Mouse (Mus musculus): ENCODE results near the gene Mrpl46. TPM values are rescaled to one million over a fixed set of nuclear protein-coding genes. Genes with fewer than 3 reads are reported as not detected.

Mrpl46 gene
- polyA plus RNA-seq, 1 experiment from 2014 or later = 40.5 TPM

DNA sequence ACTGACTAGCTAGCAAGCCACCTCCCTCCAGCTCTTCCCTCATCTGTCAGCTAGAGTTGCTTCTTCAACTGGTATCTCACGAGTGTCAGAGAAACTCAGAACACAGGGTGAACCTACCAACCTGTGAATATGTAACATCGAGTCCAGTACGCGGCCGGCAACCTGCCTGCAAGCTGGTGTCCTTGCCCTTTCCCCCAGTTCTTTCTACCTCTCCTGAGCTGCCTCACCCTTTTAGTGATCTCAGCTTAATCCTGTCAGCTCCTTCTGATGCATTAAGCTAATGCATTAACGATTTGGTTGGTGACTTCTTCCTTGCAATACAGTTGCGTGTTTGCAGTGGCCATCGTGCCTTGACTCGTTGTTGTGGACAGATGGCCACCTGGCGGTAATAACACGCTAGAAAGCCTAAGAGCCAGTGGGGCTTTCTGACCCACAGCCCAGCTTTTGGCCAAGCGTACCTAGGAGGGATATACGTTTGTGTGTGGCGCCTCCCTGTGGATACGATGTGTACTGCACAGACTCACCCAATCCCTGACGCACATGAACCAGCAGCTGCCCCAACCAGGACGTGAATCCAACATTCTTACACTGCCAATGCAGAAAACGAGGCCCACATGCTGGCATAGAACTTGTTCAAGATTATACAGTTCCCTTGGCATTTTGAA is 17.2 kb downstream of the Mrpl46 start:
- Histone ChIP-seq H3K9me3 (replicated peaks) (no peaks in the 10 kb centered on the region), H3K36me3 (replicated peaks) (no peaks in the 10 kb centered on the region), H3K27ac (replicated peaks) (no peak overlapping the region), H3K4me3 (replicated peaks) (no peak overlapping the region), H3K4me2 (no peak overlapping the region), H3K9ac (no peak overlapping the region), H3K4me1 (replicated peaks) (no peaks in the 10 kb centered on the region), H3K27me3 (no peaks in the 10 kb centered on the region)
- ATAC-seq (ENCODE audit: insufficient read depth) = no peak
- 19% methylated on average over 18 of the region's 18 CpGs for WGBS (ENCODE audit: insufficient replicate concordance)

DNA sequence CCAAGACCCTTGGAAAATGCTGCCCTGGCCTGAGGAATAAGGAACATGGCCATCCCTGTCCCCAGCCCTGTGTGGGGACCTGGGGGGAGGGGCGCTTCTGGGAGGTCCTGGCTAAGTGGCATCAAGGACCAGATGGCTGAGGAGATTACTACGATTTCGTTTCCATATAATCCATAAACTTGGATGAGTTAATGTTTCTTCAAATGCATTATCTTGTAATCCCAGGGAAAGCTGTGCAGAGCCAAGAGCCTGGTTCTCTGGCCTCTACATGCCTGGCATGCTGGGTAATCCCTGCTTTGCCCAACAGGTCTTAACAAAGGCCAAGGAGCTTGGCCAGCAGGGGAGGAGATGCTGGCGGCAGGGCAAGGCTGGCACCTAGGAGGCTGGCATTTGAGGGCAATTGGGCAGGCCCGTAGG is 18.1 kb downstream of the Mrpl46 start:
- Histone ChIP-seq H3K27ac (replicated peaks) (no peak overlapping the region), H3K4me2 (no peak overlapping the region), H3K27me3 (no peaks in the 10 kb centered on the region), H3K4me1 (replicated peaks) (no peaks in the 10 kb centered on the region), H3K36me3 (replicated peaks) (no peaks in the 10 kb centered on the region), H3K9ac (no peak overlapping the region), H3K4me3 (replicated peaks) (no peak overlapping the region), H3K9me3 (replicated peaks) (no peaks in the 10 kb centered on the region)
- ATAC-seq (ENCODE audit: insufficient read depth) = no peak
- 70% methylated on average over 5 of the region's 5 CpGs for WGBS (ENCODE audit: insufficient replicate concordance)

DNA sequence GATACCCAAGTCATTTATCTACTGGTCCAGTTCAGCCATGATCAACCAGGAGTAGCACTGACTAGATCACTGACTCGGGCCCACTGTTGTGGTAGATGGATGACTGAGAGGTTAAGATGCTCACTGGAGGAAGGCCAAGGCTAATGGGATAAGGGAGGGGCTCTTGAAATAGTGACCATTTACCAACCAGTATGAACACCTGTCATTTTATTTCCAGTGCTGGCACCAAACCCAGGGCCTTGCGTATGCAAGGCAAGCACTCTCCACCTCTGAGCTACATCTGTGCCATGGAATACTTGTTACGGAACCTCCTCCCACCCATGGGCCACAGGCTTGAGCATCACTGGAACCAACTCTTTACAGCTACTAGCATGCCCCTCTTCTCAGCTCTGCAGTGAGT is 19.5 kb downstream of the Mrpl46 start:
- Histone ChIP-seq H3K4me3 (replicated peaks) (no peak overlapping the region), H3K27me3 (no peaks in the 10 kb centered on the region), H3K36me3 (replicated peaks) (no peaks in the 10 kb centered on the region), H3K4me2 (no peak overlapping the region), H3K4me1 (replicated peaks) (no peaks in the 10 kb centered on the region), H3K27ac (replicated peaks) (no peak overlapping the region), H3K9ac (no peak overlapping the region), H3K9me3 (replicated peaks) (no peaks in the 10 kb centered on the region)
- 74% methylated on average over 3 of the region's 3 CpGs for WGBS (ENCODE audit: insufficient replicate concordance)
- ATAC-seq (ENCODE audit: insufficient read depth) = no peak

DNA sequence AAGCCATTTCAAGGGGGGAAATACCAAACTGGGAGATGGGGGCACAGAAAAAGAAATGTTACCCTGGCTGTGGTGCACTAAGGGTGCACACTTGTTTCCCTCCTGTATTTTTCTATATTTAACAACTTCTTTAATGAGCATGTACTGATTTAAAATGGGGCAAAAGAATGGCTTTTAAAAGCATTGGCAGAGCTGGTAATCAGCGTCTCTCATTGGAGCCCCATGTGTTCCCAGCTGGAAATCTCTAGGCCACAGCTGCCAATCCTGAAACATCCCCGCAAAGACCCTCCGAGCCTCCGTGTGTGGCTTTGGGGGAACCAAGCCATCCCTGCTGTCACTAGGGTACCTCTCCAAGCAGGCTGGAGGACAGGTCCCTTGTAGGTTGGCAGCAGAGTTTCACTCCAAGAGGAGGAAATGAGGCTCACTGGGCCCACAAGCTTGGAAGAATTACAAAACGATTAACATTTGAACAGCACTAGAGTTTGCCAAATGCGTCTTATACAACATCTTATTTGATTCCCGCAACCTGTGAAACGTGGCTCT is 28.8 kb downstream of the Mrpl46 start:
- H3K4me3 ChIP-seq (replicated peaks) = no peak overlapping the region
- ATAC-seq (ENCODE audit: insufficient read depth) = no peak
- no peaks in the 10 kb centered on the region for H3K36me3 ChIP-seq (replicated peaks)
- H3K27ac ChIP-seq (replicated peaks) = no peak overlapping the region
- 62% methylated on average over 8 of the region's 8 CpGs for WGBS (ENCODE audit: insufficient replicate concordance)
- no peaks in the 10 kb centered on the region for H3K27me3 ChIP-seq
- no peaks in the 10 kb centered on the region for H3K4me1 ChIP-seq (replicated peaks)
- no peaks in the 10 kb centered on the region for H3K9me3 ChIP-seq (replicated peaks)
- no peak overlapping the region for H3K4me2 ChIP-seq
- H3K9ac ChIP-seq = no peak overlapping the region

DNA sequence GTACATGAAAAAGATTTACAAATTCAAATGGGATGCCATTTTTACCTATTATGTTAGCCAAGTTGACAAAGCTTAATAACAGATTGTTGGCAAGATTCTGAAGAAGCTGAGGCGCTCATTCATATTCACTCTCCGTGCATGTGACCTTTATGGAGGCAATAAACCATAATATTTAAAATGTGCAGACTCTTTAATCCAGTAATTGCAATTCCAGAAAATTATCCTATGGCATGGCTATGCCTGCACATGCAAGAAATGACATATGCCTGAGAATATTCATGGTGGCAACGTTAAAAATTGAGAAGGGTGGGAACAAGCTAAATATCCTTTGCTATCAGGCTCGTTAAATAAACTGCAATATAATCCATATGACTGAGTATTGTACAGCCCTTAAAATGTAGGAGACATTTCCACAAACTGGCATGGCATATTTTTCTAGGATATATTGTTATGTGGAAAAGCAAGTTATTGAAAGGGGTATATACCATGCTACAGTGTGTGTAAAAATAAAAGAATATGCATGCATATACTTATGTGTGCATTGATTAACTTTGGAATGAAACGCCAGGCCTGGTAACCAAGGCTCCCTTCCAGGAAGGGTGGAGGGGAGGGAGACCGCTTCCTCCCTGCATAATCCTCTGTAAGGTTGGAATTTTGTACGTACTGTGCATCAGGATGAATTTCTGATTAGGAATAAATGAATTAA is 29.4 kb downstream of the Mrpl46 start:
- Histone ChIP-seq H3K4me2 (no peak overlapping the region), H3K4me3 (replicated peaks) (no peak overlapping the region), H3K4me1 (replicated peaks) (no peaks in the 10 kb centered on the region), H3K9ac (no peak overlapping the region), H3K27me3 (no peaks in the 10 kb centered on the region), H3K36me3 (replicated peaks) (no peaks in the 10 kb centered on the region), H3K27ac (replicated peaks) (no peak overlapping the region), H3K9me3 (replicated peaks) (no peaks in the 10 kb centered on the region)
- 62% methylated on average over 7 of the region's 7 CpGs for WGBS (ENCODE audit: insufficient replicate concordance)
- no peak for ATAC-seq (ENCODE audit: insufficient read depth)

DNA sequence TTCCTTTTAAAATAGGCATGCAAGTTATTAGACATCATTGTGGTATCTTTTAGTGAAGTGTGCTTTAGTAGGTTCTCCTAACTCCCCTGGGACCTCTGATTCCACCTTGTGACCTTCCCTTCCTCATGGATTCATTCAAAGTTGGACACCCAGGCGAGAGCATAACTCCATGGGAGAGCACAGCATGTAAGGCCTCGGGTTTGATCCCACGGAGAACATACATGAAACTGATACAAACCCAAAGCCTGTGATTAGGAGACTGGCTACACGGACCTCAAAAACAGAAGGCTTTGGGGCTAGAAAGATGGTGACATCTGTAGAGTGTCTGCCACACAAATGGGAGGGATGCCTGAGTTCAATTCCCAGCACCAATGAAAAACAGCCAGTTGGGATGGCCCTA is 30.4 kb downstream of the Mrpl46 start:
- H3K4me2 ChIP-seq = no peak overlapping the region
- no peak overlapping the region for H3K27ac ChIP-seq (replicated peaks)
- H3K9me3 ChIP-seq (replicated peaks) = no peaks in the 10 kb centered on the region
- H3K27me3 ChIP-seq = no peaks in the 10 kb centered on the region
- no peak overlapping the region for H3K4me3 ChIP-seq (replicated peaks)
- H3K4me1 ChIP-seq (replicated peaks) = no peaks in the 10 kb centered on the region
- no peak overlapping the region for H3K9ac ChIP-seq
- H3K36me3 ChIP-seq (replicated peaks) = no peaks in the 10 kb centered on the region
- WGBS (ENCODE audit: insufficient replicate concordance) = 66% methylated on average over 4 of the region's 4 CpGs
- ATAC-seq (ENCODE audit: insufficient read depth) = no peak

DNA sequence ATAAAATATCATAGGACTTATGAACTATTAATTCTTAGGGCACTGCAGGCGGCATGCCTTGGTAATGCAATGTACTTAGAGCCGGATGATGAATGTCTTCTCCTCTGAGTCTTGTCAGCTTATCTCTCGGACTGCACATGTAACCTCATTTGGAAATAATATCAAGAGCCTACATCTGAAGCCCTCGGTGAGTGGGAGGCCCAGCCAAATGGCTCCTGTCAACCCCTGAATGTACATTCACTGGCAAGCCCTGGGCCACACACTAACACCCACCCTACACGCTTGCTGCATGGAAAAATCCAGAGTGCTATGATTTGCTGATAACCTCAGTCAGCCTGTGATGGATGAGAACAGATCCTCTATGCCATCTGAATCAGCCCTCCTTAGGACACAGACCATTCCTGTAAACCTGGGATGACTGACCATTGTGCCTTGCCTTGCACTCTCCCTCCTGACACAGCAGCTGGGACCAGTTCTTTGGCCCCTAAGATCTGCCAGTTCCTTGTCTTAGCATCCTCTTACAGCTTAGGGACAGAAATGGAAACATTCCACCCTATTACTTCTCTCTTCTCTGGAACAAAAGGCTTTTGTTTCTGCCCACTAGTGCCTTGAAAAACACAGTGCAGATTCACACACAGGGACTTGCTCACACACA is 39.5 kb downstream of the Mrpl46 start:
- no peak overlapping the region for H3K27ac ChIP-seq (replicated peaks)
- no peaks in the 10 kb centered on the region for H3K9me3 ChIP-seq (replicated peaks)
- no peak overlapping the region for H3K4me3 ChIP-seq (replicated peaks)
- WGBS (ENCODE audit: insufficient replicate concordance) = 33% methylated on average over 5 of the region's 5 CpGs
- no peaks in the 10 kb centered on the region for H3K27me3 ChIP-seq
- H3K36me3 ChIP-seq (replicated peaks) = no peaks in the 10 kb centered on the region
- no peaks in the 10 kb centered on the region for H3K4me1 ChIP-seq (replicated peaks)
- no peak for ATAC-seq (ENCODE audit: insufficient read depth)
- no peak overlapping the region for H3K4me2 ChIP-seq
- H3K9ac ChIP-seq = no peak overlapping the region

DNA sequence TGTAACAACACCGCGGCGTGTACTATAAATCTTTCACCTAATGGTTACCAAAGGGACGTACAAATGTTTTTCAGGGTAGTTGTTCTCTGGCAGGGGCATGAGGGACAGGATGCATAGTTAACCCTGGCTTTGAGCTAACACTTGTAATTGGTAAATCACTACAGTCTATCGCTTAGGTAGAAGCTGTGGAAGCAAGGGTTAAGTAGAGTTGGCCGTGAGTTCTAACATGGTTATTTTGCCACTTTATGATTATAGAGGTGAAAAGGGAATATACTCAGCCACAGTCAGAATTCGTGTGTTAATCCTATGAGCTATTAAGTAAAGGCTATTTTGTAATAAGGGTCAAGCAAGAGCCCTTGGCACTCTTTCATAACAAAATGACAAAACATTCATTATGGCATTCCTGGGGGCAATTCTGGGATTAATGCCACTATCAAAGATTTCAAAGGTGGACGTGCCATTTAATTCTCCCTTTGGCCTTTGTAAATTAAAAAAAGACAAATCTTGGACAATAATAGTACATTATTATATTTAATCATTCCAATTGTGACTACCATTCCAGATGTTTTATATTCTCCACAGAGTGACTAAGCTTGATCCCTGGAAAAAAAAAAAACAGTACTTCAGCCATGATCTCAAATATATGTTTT is 43.9 kb downstream of the Mrpl46 start:
- no peak for ATAC-seq (ENCODE audit: insufficient read depth)
- Histone ChIP-seq H3K36me3 (replicated peaks) (no peaks in the 10 kb centered on the region), H3K4me2 (no peak overlapping the region), H3K9me3 (replicated peaks) (no peaks in the 10 kb centered on the region), H3K27ac (replicated peaks) (no peak overlapping the region), H3K4me3 (replicated peaks) (no peak overlapping the region), H3K9ac (no peak overlapping the region), H3K27me3 (no peaks in the 10 kb centered on the region), H3K4me1 (replicated peaks) (no peaks in the 10 kb centered on the region)
- 66% methylated on average over 8 of the region's 8 CpGs for WGBS (ENCODE audit: insufficient replicate concordance)

DNA sequence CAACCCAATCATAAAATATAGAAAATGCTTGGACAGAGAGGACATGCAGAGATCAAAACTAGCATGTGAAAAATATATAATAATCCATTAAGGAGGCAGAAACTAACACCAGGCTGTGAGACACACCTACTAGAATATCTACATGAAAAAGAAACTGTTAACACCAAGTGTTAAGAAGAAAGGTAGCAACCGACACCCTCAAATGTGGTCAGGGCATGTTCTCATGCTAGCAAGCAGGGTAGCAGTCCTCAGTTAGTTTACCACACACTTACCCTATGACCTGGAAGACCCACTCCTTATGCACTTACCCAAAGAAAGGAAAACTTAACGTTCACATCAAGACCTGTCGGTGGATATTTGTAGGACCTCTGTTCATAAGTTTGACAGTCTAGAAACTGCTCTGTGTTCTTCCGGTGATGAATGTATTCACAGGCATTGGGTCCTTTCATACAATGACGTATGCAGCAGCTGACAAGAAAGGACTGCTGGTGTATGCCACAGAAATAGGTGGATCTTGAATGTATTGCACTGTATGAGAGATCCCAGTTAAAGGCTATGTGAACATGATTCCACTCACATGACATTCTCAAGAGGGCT is 45.6 kb downstream of the Mrpl46 start, which contains the start of gene Ntrk3:
Gene Ntrk3 (minus strand): TSS at position 399 of the 597 bp plus-strand sequence.
- WGBS (ENCODE audit: insufficient replicate concordance) = 64% methylated on average over 5 of the region's 5 CpGs
- Histone ChIP-seq H3K9me3 (replicated peaks) (no peaks in the 10 kb centered on the region), H3K4me3 (replicated peaks) (no peak within 1 kb of the TSS), H3K36me3 (replicated peaks) (no peaks in the 10 kb centered on the region), H3K4me2 (no peak within 1 kb of the TSS), H3K27me3 (no peaks in the 10 kb centered on the region), H3K9ac (no peak within 1 kb of the TSS), H3K27ac (replicated peaks) (no peak within 1 kb of the TSS), H3K4me1 (replicated peaks) (no peaks in the 10 kb centered on the region)
- ATAC-seq (ENCODE audit: insufficient read depth) = no peak

DNA sequence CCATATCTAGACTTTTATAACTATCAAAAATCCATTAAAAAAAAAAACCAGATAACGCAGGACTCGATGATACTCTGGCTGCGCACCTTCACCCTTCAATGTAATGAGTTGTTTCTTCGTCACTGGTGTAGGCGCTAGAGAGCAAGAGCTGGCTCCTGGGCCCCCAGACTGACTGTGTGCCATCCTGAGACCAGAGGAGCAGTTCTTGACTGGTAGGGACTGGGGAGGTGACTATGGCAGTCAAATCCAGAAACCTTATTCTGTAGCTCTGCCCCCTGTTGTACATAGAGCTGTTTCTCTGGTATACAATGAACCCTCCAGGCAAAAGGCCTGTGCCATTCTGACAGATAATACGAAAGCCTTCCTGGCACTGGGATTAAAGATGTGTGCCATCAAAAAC is 46.1 kb downstream of the Mrpl46 start:
- 78% methylated on average over 6 of the region's 6 CpGs for WGBS (ENCODE audit: insufficient replicate concordance)
- Histone ChIP-seq H3K4me3 (replicated peaks) (no peak overlapping the region), H3K27ac (replicated peaks) (no peak overlapping the region), H3K9ac (no peak overlapping the region), H3K4me1 (replicated peaks) (no peaks in the 10 kb centered on the region), H3K9me3 (replicated peaks) (no peaks in the 10 kb centered on the region), H3K36me3 (replicated peaks) (no peaks in the 10 kb centered on the region), H3K4me2 (no peak overlapping the region), H3K27me3 (no peaks in the 10 kb centered on the region)
- no peak for ATAC-seq (ENCODE audit: insufficient read depth)

DNA sequence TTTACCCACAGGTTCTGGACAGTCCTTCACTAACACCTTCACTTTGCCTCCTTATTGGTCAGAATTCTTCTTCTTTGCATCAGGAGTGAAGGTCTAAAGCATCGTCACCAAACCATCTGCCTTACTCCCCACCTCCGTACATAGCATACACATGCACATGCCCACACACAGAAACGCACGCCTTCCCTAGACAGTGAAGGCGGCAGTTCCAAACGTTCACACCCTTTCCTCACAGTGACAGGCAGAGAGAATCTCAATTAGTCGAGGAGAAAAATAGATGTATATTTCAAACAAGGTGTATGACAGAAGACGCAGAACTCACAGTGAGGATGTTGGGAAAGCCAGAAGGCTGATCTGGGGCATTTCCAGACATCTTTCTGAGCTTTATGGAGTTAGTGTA is 51.9 kb downstream of the Mrpl46 start:
- Histone ChIP-seq H3K4me3 (replicated peaks) (no peak overlapping the region), H3K27me3 (no peaks in the 10 kb centered on the region), H3K4me2 (no peak overlapping the region), H3K36me3 (replicated peaks) (no peaks in the 10 kb centered on the region), H3K27ac (replicated peaks) (no peak overlapping the region), H3K4me1 (replicated peaks) (no peaks in the 10 kb centered on the region), H3K9ac (no peak overlapping the region), H3K9me3 (replicated peaks) (no peaks in the 10 kb centered on the region)
- 64% methylated on average over 8 of the region's 8 CpGs for WGBS (ENCODE audit: insufficient replicate concordance)
- no peak for ATAC-seq (ENCODE audit: insufficient read depth)

All from liver, embryonic 15.5 days (tissue).